Mouse (Mus musculus): Measurements from ENCODE around the gene Lcn5.
"Not testable (repeated sequence)": the region's sequence is repeated elsewhere in the genome, so short reads cannot be mapped to it uniquely, and the experiment has no call there.

Gene Lcn5

DNA sequence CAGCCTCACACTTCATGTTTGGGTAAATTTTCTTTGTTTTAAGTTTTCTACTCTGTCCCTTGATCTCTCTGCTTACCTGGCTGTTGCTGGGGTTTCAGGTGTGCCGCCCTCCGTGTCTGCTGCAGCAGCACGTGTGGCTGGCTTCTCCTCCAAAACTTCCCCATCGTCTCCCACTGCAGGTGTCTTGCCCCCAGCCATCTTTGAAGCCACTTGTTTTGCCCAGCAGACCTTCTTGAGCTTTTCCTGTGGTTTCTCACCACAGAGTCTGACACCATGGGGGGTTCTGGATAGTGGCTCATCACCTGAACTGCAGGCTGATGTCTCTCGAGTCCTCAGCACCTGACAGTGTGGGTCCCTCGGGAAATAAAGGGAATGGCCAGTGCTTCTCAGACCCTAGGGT is 21.8 kb downstream of the Lcn5 start:
- no peak for DNase-seq (ENCODE audit: low spot score)

DNA sequence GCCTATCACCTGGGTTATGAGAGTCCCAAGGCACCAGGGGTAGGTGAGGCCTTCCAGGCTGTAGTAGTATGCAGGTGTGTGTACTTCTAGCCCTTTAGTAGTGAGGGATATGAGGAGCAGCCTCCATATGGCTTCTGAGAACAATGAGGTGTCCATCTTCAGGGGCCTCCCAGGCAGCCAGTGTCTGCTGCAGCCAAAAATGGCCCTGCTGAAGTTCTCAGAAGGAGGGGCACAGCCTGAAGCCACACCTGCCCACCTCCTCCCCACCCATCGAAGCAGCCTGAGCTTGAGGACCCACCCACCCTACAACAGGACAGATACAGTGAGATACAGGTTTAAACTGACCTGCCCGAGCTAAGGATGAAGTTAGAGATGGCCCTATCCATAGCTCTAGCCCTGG is 24.7 kb downstream of the Lcn5 start, which contains the start of gene Lcn10:
Gene Lcn10 (plus strand): TSS at position 301 of the 400 bp plus-strand sequence.
- no peak for DNase-seq (ENCODE audit: low spot score)

DNA sequence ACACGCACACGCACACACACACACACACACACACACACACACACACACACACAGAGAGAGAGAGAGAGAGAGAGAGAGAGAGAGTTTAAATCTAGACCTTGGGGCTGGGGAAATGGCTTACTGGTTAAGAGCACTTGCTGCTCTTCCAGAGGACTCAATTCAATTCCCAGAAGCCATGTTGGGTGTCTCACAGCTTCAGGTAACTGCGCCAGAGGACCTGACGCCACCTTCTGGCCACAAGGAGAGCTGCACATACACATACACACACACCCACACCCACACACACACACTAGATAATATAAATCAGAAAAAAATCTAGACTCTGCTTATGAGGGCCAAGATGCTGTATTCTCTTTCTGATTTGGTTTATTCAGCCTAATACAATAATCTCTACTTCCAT is 29.2 kb downstream of the Lcn5 start:
- no peak for DNase-seq (ENCODE audit: low spot score)

DNA sequence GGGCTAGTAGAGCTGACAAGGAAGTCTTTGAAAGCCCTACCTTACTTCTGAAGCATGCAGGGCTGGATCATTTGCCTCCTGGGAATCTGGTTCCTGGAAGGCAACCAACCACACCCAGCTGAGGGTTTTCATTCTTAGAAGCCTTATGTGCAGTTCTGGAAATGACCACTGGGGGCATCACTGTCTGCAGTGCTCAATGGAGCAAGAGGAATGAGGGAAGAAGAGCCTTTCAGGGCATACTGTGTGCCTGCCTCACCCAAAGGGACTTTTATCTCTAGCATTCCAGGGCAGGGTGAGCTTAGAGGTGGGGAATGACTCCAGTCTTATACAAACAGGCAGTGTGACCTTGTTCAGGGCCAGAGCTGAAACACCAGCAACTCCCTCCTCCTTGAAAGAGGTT is 36.9 kb downstream of the Lcn5 start:
- DNase-seq (ENCODE audit: low spot score) = peak; percentile 82

DNA sequence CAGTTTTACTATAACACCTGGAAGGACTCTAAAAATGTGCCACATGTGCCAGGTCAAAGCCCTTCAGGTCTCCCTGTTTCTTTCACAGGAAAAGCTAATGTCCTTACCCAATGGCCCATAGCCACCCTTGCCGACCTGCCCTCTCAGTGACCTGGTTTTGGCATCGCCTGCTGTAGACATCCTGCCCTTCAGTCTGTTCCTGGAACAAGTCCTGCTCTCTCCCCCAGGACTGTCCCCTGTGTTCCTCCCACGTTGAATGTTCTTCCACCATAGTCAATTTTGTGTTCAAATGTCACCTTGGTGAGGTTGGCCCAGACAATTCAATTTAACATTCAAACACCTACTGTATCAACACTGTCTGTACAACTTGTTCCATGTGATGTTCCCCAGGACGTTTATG is 39.2 kb downstream of the Lcn5 start:
- no peak for DNase-seq (ENCODE audit: low spot score)

DNA sequence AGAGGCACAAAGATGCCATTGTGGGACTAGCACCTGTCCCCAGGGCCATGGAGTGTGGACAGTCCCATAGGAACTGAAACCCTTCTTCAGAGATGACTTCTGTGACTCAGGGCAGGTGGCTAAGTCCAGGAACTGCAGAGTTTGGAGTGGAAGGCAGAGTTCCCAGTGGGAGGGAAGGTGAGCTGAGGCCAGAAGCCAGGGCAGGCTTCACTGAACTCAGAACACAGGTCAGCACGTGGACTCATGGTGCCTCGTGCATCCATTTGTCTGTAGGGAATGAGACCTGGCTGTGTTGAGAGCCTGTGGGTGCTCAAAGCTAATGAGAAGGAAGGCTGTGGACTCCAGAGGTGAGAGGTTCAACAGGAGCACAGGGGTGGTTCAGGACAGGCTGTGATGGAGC is 40.9 kb downstream of the Lcn5 start:
- no peak for DNase-seq (ENCODE audit: low spot score)

DNA sequence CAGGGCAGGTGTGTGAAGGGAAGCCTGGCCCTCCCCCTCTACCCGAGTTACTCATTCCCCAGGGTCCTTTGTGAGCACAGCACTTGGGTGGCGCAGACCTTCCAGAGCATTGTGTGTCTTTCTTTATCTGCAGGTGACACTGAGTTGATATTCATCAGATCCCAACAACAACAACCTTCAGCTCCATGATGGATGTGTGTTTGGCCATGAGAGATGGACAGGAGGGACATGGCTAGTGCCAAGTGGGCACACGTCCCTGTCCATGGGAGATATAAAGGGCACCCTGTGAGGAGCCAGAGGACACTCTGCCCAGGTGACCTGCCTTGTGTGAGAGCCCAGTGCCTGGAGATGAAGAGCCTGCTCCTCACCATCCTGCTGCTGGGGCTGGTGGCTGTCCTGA is 42.0 kb downstream of the Lcn5 start, which contains the start of gene Obp2a:
Gene Obp2a (plus strand): TSS at position 301 of the 400 bp plus-strand sequence.
- not testable (repeated sequence) for DNase-seq (ENCODE audit: low spot score)

DNA sequence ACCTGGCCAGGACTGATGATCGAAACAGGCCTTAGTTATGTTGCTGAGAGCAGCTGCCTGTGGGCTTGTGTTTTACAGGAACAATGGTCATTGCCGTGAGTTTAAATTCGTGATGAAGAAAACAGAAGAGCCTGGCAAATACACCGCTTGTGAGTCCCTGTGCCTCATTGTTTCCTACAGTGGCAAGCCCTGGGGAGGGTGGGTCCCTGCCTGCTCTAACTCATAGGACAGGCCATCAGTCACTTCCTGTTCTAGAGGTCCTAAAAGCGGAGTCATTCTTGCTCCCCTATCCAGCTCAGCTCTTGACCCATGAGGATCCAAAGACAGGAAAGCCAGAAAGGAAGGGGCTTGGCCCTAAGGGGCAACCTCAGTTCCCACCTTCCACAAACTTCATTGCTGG is 43.2 kb downstream of the Lcn5 start:
- DNase-seq (ENCODE audit: low spot score) = no peak

DNA sequence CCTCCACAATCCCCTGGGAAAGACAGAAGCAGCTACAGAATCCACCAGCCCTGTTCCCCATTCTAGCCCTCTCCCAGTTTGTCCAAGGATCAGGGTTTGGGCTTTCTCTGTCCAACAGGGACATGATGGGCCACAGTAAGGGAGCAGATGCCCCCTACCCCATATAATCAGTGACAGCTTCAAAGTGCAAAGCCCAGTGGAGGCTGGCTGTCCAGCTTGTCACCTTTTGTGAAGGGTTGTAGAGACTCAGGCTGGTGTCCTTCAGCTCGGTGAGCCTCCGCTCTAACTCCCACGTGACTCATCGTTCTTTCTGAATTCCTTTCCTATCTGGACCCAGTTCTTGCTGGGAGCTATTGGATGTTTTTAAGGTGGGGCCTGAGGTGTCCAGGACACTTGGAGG is 46.0 kb downstream of the Lcn5 start:
- no peak for DNase-seq (ENCODE audit: low spot score)

DNA sequence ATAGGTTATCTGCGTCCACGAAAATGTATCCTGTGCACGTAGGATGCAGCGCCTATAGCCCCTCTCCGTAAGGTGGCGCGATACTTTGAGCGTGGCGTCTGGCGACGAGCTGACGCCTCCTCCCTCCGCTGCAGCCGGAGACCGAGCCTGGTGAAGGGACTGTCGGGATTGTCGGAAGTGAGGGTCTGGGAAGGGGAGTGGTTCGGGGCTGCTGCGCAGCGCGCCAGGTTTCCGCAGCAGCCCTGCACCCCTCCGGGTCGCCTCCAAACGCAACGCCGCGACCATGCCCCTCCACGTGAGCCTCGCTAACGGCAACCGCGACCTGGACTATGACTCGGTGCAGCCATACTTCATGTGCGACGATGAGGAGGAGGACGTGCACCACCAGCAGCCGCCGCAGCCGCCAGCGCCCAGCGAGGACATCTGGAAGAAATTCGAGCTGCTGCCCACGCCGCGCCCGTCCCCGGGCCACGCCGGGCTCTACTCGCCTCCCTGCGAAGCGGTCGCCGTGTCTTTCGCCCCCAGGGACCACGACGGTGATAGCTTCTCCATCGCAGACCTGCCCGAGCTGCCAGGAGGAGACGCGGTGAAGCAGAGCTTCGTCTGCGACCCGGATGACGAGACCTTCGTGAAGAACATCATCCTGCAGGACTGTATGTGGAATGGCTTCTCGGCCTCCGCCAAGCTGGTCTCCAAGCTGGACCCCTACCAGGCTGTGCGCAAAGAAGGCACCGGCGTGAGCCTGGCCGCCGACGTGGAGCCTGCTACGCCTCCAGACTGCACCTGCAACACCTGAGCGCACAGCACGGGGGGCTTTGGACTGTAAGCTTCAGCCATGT is 49.1 kb downstream of the Lcn5 start, which contains the start of gene Bmyc:
Gene Bmyc (plus strand): TSS at position 97 of the 839 bp plus-strand sequence.
- DNase-seq (ENCODE audit: low spot score) = peak; percentile 94

DNA sequence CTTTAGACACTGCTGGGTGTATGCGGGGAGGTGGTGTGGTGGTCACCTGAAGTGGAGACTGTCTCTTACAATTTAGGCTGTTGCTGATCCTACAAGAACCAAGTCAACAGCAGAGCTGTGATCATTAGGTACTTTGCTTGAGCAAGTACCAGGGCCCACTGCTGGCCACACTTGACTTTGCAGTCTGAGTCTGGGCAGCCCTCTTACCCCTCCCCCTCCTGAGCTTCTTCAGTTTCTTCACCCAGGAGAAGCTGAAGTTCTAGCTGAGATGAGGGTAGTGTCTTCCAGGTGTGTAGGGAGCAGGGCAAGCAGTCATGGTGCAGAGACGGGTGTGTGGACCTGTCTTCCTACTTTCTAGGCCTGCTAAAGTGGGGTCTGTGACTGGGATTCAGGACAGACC is 50.4 kb downstream of the Lcn5 start:
- DNase-seq (ENCODE audit: low spot score) = peak; percentile 59

DNA sequence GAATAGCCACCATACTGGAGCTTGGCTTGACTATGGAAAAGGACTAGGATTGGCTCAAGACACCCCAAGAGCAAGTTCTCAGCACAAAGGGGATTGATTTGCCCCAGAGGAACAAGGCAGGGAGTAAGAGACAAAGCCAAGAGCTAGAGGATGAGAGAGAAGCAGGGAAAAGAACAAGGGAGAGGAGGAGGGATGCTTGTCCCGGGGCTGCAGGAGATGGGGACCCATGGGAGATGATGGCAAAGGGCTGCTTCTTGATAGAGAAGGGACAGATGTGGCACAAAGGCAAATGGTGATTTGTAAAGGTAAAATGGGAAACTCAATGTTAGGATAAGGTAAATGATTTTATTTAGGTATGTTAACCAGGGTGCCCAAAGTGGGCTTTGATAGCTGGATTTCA is 51.3 kb downstream of the Lcn5 start:
- DNase-seq (ENCODE audit: low spot score) = not testable (repeated sequence)

DNA sequence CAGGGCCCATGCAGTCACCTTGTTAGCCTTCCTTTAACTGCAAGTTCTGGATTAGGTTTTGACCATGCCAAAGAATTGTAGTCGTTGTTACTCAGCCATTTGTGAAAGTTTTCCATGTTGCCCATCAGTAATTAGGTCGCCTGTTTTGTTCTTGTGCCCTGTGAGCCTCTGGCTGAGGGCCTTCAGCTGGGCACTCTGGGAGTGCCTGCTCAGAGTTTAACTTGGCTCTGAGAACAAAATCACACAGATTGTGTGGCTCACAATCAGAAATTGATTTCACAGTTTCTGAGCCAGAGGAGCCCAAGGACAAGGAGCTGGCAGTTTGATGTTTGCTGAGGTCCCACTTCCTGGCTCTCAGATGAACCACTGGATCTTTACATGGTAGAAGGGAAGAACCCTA is 52.0 kb downstream of the Lcn5 start:
- not testable (repeated sequence) for DNase-seq (ENCODE audit: low spot score)

Measured in embryo, embryonic 10.5 days (tissue).